ENCODE assay signal across 29 mouse cellular contexts in the genomic region with DNA sequence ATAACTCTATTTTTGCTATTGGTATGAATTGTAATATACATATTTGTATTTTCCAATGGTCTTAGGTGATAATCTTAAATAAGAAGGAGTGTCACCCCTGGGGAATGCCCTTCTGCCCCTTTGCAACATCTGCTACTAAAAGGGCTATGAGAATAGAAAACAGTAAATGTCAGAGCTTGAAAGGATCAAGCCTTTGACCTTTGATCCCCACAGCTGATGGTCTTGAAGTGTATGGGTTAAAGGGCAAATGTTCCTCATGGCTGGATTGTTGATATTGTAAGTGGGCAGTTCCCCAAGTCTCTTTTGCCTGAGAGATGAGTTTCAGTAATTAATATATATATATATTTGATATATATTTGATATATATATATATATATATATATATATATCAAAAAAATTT. TPM values are rescaled to one million over a fixed set of nuclear protein-coding genes. Genes with fewer than 3 reads are reported as not detected.
DNase-seq lines count a peak whose midpoint lies in the region; TF ChIP-seq lines count a peak whose summit lies in the region.
"Had no signal": no experiment of that assay in that cellular context is flagged by ENCODE, and none has a peak within 500 bp of the region (broad histone marks: within the 10 kb centered on the region; RNA-seq: fewer than 3 reads in every experiment).

No protein-coding gene starts in this region.

- H3K27me3 ChIP-seq in kidney, adult 2 months (replicated peaks; ENCODE audit: control insufficient read depth, insufficient read depth, low read length) = no peaks in the 10 kb centered on the region
- H3K27me3 ChIP-seq: embryonic facial prominence, embryonic 13.5 days; forebrain, embryonic 12.5 days; forebrain, embryonic 15.5 days; heart, embryonic 12.5 days; heart, embryonic 15.5 days; hindbrain, embryonic 12.5 days; hindbrain, embryonic 15.5 days had no signal

- H3K4me1 ChIP-seq in kidney, adult 2 months (ENCODE audit: control insufficient read depth, insufficient read depth, low read length) = no peaks in the 10 kb centered on the region
- H3K4me1 ChIP-seq: embryonic facial prominence, embryonic 10.5 days; embryonic facial prominence, embryonic 13.5 days; forebrain, embryonic 12.5 days; forebrain, embryonic 15.5 days; heart, embryonic 12.5 days; heart, embryonic 15.5 days; hindbrain, embryonic 12.5 days; hindbrain, embryonic 15.5 days had no signal

- no peak for TF ChIP-seq POLR2A in kidney, adult 2 months (IDR thresholded peaks at IDR 0.05; ENCODE audit: low read depth, low read length)

- no peak overlapping the region for H3K4me3 ChIP-seq in kidney, adult 2 months (ENCODE audit: insufficient read depth, low read depth, low read length)
- H3K4me3 ChIP-seq: embryonic facial prominence, embryonic 10.5 days; embryonic facial prominence, embryonic 13.5 days; erythroblast, embryonic 14.5 days; forebrain, embryonic 12.5 days; forebrain, embryonic 15.5 days; gastrocnemius, adult 2 months; heart, embryonic 12.5 days; heart, embryonic 15.5 days; hindbrain, embryonic 12.5 days; hindbrain, embryonic 15.5 days had no signal

- peak; percentile 19 for DNase-seq in kidney, adult 2 months
- DNase-seq in kidney, adult 11 months = no peak
- peak; percentile 63 for DNase-seq in embryo, embryonic 10 days (ENCODE audit: low spot score)
- DNase-seq in embryo, embryonic 10.5 days (ENCODE audit: low spot score) = peak; percentile 69
- DNase-seq in mesoderm, embryonic 11.5 days (ENCODE audit: low read depth, low spot score) = peak; percentile 64
- DNase-seq in frontal cortex, adult 2 months (ENCODE audit: extremely low spot score in 1 of 2, low spot score in 1 of 2) = no peak
- DNase-seq: adrenal gland, adult 2 months; adrenal gland, postnatal 14 days; cerebellum, adult 11 months; cerebellum, adult 2 months; cerebellum, adult 9-11 months; cerebellum, postnatal 25 days; gastrocnemius, adult 2 months; gastrocnemius, postnatal 14 days; heart, adult 11 months; heart, postnatal 10 days; heart, postnatal 36 days had no signal

- H3K36me3 ChIP-seq in kidney, adult 2 months (ENCODE audit: control insufficient read depth, insufficient read depth, low read length) = peaks cover 5% of the 10 kb centered on the region
- H3K36me3 ChIP-seq: embryonic facial prominence, embryonic 10.5 days; embryonic facial prominence, embryonic 13.5 days; forebrain, embryonic 12.5 days; forebrain, embryonic 15.5 days; heart, embryonic 12.5 days; heart, embryonic 15.5 days; hindbrain, embryonic 12.5 days; hindbrain, embryonic 15.5 days had no signal

- no peak for TF ChIP-seq CTCF in kidney, adult 2 months (conservative IDR thresholded peaks at IDR 0.05; ENCODE audit: insufficient read depth, insufficient read length, low read depth, low read length)

- H3K27ac ChIP-seq in kidney, adult 2 months (ENCODE audit: insufficient read depth, low read depth, low read length) = no peak overlapping the region
- H3K27ac ChIP-seq: embryonic facial prominence, embryonic 10.5 days; embryonic facial prominence, embryonic 13.5 days; forebrain, embryonic 12.5 days; forebrain, embryonic 15.5 days; gastrocnemius, adult 2 months; heart, embryonic 15.5 days; hindbrain, embryonic 12.5 days; hindbrain, embryonic 15.5 days had no signal

RNA-seq across cellular contexts. Expression of a gene that starts 47.7 kb away (rescaled TPM):
- polyA plus RNA-seq in kidney, adult 2 months (2012; rRNA removed) = 209 and 239 TPM in 2 replicates
- polyA plus RNA-seq in frontal cortex, adult 2 months (2012; rRNA removed) = not detected in 2 replicates
- polyA plus RNA-seq: adrenal gland, adult 2 months; C2C12; CD4-positive, CD25-positive, alpha-beta regulatory T cell, adult 4 months; cerebellum, adult 2 months; embryonic facial prominence, embryonic 10.5 days; embryonic facial prominence, embryonic 13.5 days; erythroblast, embryonic 14.5 days; forebrain, embryonic 12.5 days; forebrain, embryonic 15.5 days; heart, embryonic 12.5 days; heart, embryonic 15.5 days; hindbrain, embryonic 12.5 days; hindbrain, embryonic 15.5 days; inflammation-experienced regulatory T-cells, adult 6 months had no signal

Comparison
In these comparisons a context has a peak if more than half of its experiments do, and no peak if none do; other contexts are left out.
1. DNase-seq: peak in kidney, adult 2 months (single experiment), embryo, embryonic 10 days (single experiment), embryo, embryonic 10.5 days (single experiment) and mesoderm, embryonic 11.5 days (single experiment); none in kidney, adult 11 months (single experiment) and frontal cortex, adult 2 months (0 of 2).
2. RNA of a gene that starts 47.7 kb away (polyA plus RNA-seq): 209 to 239 TPM in kidney, adult 2 months; not detected in frontal cortex, adult 2 months; every median in the first group is over 100 times any median in the second.